22 mouse cellular contexts compared by ENCODE assay signal in genomic region chrX:106536359-106536758, GRCm38 (mm10). TPM values are rescaled to one million over a fixed set of nuclear protein-coding genes. Genes with fewer than 3 reads are reported as not detected.
DNase-seq lines count a peak whose midpoint lies in the region; ATAC-seq and TF ChIP-seq lines count a peak whose summit lies in the region.
"Had no signal": no experiment of that assay in that cellular context is flagged by ENCODE, and none has a peak within 500 bp of the region (broad histone marks: within the 10 kb centered on the region; RNA-seq: fewer than 3 reads in every experiment).

No protein-coding gene starts in this region.

- no peaks in the 10 kb centered on the region for H3K36me3 ChIP-seq in heart, postnatal 0 days (replicated peaks; ENCODE audit: control insufficient read depth, insufficient read depth, low read length)
- H3K36me3 ChIP-seq in lung, postnatal 0 days (ENCODE audit: insufficient read depth, low read length): no peaks in the 10 kb centered on the region
- no peaks in the 10 kb centered on the region for H3K36me3 ChIP-seq in stomach, postnatal 0 days (ENCODE audit: control insufficient read depth, insufficient read depth, low read length)
- H3K36me3 ChIP-seq: lung, embryonic 15.5 days had no signal

- no peak overlapping the region for H3K27ac ChIP-seq in heart, postnatal 0 days (ENCODE audit: low read depth)
- no peak overlapping the region for H3K27ac ChIP-seq in lung, postnatal 0 days (ENCODE audit: low read length)
- no peak overlapping the region for H3K27ac ChIP-seq in stomach, postnatal 0 days (replicated peaks)
- H3K27ac ChIP-seq: lung, embryonic 15.5 days had no signal

- H3K4me2 ChIP-seq in heart, postnatal 0 days (ENCODE audit: low read depth, low read length): no peak overlapping the region
- no peak overlapping the region for H3K4me2 ChIP-seq in lung, postnatal 0 days (replicated peaks; ENCODE audit: low read depth, low read length)
- H3K4me2 ChIP-seq in stomach, postnatal 0 days (replicated peaks; ENCODE audit: low read depth): no peak overlapping the region
- H3K4me2 ChIP-seq: heart, embryonic 11.5 days; lung, embryonic 15.5 days had no signal

- no peak for DNase-seq in heart, postnatal 0 days (ENCODE audit: low spot score)
- DNase-seq in heart, postnatal 14 days: no peak
- no peak for DNase-seq in lung, postnatal 0 days (ENCODE audit: low spot score)
- no peak for DNase-seq in lung, postnatal 14 days
- DNase-seq in R1 (ENCODE audit: low read depth, low spot score): peak; percentile 13
- DNase-seq in stomach, postnatal 0 days (ENCODE audit: low spot score): no peak
- no peak for DNase-seq in frontal cortex, postnatal 25 days (ENCODE audit: low spot score in 2 of 2)
- DNase-seq: cerebellum, adult 11-12 months; gastrocnemius, postnatal 36 days; heart, postnatal 36 days; kidney, adult 9 months; left cerebral cortex, postnatal 4 days; thymus, adult 18-20 months had no signal

- H3K27me3 ChIP-seq in heart, postnatal 0 days (ENCODE audit: control insufficient read depth, insufficient read depth, low read length): no peaks in the 10 kb centered on the region
- H3K27me3 ChIP-seq in lung, postnatal 0 days (replicated peaks; ENCODE audit: insufficient read depth, low read length): no peaks in the 10 kb centered on the region
- H3K27me3 ChIP-seq in stomach, postnatal 0 days (ENCODE audit: control insufficient read depth, insufficient read depth, low read length): no peaks in the 10 kb centered on the region
- H3K27me3 ChIP-seq: lung, embryonic 15.5 days; megakaryocyte, embryonic 14.5 days had no signal

- 0 out of 2 replicates have a peak, but pooled peaks have one; percentile 9 for TF ChIP-seq CTCF in heart, postnatal 0 days (IDR thresholded peaks at IDR 0.05; ENCODE audit: low read depth)
- TF ChIP-seq CTCF in lung, postnatal 0 days (IDR thresholded peaks at IDR 0.05): peak; percentile 39
- TF ChIP-seq CTCF in stomach, postnatal 0 days (IDR thresholded peaks at IDR 0.05; ENCODE audit: low read depth): peak; percentile 46

- no peak for TF ChIP-seq EP300 in heart, postnatal 0 days (IDR thresholded peaks at IDR 0.05; ENCODE audit: low read depth)
- no peak for TF ChIP-seq EP300 in lung, postnatal 0 days (IDR thresholded peaks at IDR 0.05)
- TF ChIP-seq EP300 in stomach, postnatal 0 days (optimal IDR thresholded peaks at IDR 0.05): no peak

- no peak for ATAC-seq in heart, postnatal 0 days (ENCODE audit: insufficient read depth, low read depth)
- ATAC-seq in lung, postnatal 0 days: no peak
- ATAC-seq in stomach, postnatal 0 days (ENCODE audit: low FRiP score, low TSS enrichment): no peak
- ATAC-seq in cerebellum, adult (ENCODE audit: insufficient number of reproducible peaks, low FRiP score, low TSS enrichment): no peak
- ATAC-seq: hindbrain, embryonic 16.5 days; midbrain, embryonic 16.5 days had no signal

- 31% methylated on average over 3 of the region's 3 CpGs for WGBS in heart, postnatal 0 days
- 41% methylated on average over 3 of the region's 3 CpGs for WGBS in lung, postnatal 0 days
- WGBS in stomach, postnatal 0 days: 34% methylated on average over 3 of the region's 3 CpGs

- H3K4me3 ChIP-seq in heart, postnatal 0 days (ENCODE audit: low read depth, low read length): no peak overlapping the region
- H3K4me3 ChIP-seq in lung, postnatal 0 days (ENCODE audit: low read depth, low read length): no peak overlapping the region
- H3K4me3 ChIP-seq in stomach, postnatal 0 days (ENCODE audit: low read depth, low read length): no peak overlapping the region
- H3K4me3 ChIP-seq: lung, embryonic 15.5 days; megakaryocyte, embryonic 14.5 days had no signal

- intact Hi-C loops in heart, postnatal 14 days (cut with DNase I): no loop called here

- H3K4me1 ChIP-seq in heart, postnatal 0 days (ENCODE audit: control insufficient read depth, insufficient read depth): no peaks in the 10 kb centered on the region
- H3K4me1 ChIP-seq in lung, postnatal 0 days (ENCODE audit: insufficient read depth, low read depth, low read length): no peaks in the 10 kb centered on the region
- no peaks in the 10 kb centered on the region for H3K4me1 ChIP-seq in stomach, postnatal 0 days (replicated peaks; ENCODE audit: control insufficient read depth, insufficient read depth)
- H3K4me1 ChIP-seq: lung, embryonic 15.5 days; megakaryocyte, embryonic 14.5 days had no signal

- H3K9me3 ChIP-seq in heart, postnatal 0 days (replicated peaks; ENCODE audit: control insufficient read depth, low read length): no peaks in the 10 kb centered on the region; the same call in 1 of the 2 replicates
- H3K9me3 ChIP-seq in lung, postnatal 0 days (ENCODE audit: low read length): no peaks in the 10 kb centered on the region
- H3K9me3 ChIP-seq in stomach, postnatal 0 days (ENCODE audit: control insufficient read depth, low read length): no peaks in the 10 kb centered on the region
- H3K9me3 ChIP-seq: lung, embryonic 15.5 days had no signal

- H3K9ac ChIP-seq in heart, postnatal 0 days (replicated peaks; ENCODE audit: low read depth, low read length): no peak overlapping the region
- no peak overlapping the region for H3K9ac ChIP-seq in lung, postnatal 0 days (replicated peaks; ENCODE audit: low read depth)
- H3K9ac ChIP-seq in stomach, postnatal 0 days (ENCODE audit: low read length): no peak overlapping the region
- H3K9ac ChIP-seq: lung, embryonic 15.5 days had no signal

RNA-seq across cellular contexts. Expression of gene Gm5127, which starts 46.6 kb away (rescaled TPM):
- not detected in 2 replicates for total RNA-seq in heart, postnatal 0 days (2014; rRNA removed; ENCODE audit: low replicate concordance)
- not detected in 2 replicates for polyA plus RNA-seq in heart, postnatal 0 days (2015; fragmentation: Nextera tagmentation; extraction: Ambion mirVana)
- total RNA-seq in heart, postnatal 14 days (2021): not detected
- 0.14 TPM in 1 of 2 replicates, not detected in the other for polyA plus RNA-seq in lung, postnatal 0 days (2015; fragmentation: Nextera tagmentation; extraction: Ambion mirVana)
- polyA plus RNA-seq in stomach, postnatal 0 days (2015; fragmentation: Nextera tagmentation; extraction: Ambion mirVana): 0.08 and 0.10 TPM in 2 replicates
- total RNA-seq: adrenal gland, adult 18-20 months; gastrocnemius, postnatal 36 days; heart, postnatal 36 days; left cerebral cortex, postnatal 4 days; liver, adult 2 months had no signal
- polyA plus RNA-seq: liver, adult 2 months; lung, embryonic 15.5 days had no signal

RNA-seq across cellular contexts. Expression of gene Fndc3c1, which starts 51.2 kb away (rescaled TPM):
- not detected in 2 replicates for total RNA-seq in heart, postnatal 0 days (2014; rRNA removed; ENCODE audit: low replicate concordance)
- 0.07 and 0.11 TPM in 2 replicates for polyA plus RNA-seq in heart, postnatal 0 days (2015; fragmentation: Nextera tagmentation; extraction: Ambion mirVana)
- total RNA-seq in heart, postnatal 14 days (2021): under 1 TPM in 1 of 2 experiments, not detected in 1; 0.10 TPM
- polyA plus RNA-seq in lung, postnatal 0 days (2015; fragmentation: Nextera tagmentation; extraction: Ambion mirVana): 0.05 and 0.13 TPM in 2 replicates
- 0.25 and 0.62 TPM in 2 replicates for polyA plus RNA-seq in stomach, postnatal 0 days (2015; fragmentation: Nextera tagmentation; extraction: Ambion mirVana)
- total RNA-seq: heart, postnatal 36 days; left cerebral cortex, postnatal 4 days had no signal
- polyA plus RNA-seq: cortical plate, adult 2 months; liver, adult 2 months had no signal
